ENCODE assay signal across 26 mouse cellular contexts in the genomic region with DNA sequence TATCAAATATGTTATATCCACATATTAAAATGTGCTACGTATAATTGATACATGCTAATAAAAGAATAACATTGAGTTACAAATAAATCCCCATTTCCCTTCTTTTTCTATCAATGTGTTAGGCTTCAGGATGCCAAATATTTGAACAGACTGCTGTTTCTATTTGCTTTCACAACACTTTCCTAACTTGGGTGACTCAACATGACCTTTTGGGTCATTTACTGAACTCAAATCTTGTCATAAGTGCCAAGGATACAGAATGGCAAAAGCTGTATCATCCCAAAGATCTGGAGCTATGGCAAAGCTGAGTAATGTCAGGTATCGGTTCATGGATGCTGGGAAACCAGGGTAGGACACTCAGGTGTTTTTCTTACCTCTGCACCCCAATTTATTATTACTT. TPM values are rescaled to one million over a fixed set of nuclear protein-coding genes. Genes with fewer than 3 reads are reported as not detected.
"Had no signal": no experiment of that assay in that cellular context is flagged by ENCODE, and none has a peak within 500 bp of the region (broad histone marks: within the 10 kb centered on the region; RNA-seq: fewer than 3 reads in every experiment).

No protein-coding gene starts in this region.

- H3K4me3 ChIP-seq: lung, embryonic 15.5 days; midbrain, embryonic 10.5 days; midbrain, embryonic 12.5 days; myocyte; neural tube, embryonic 13.5 days; neural tube, embryonic 15.5 days had no signal

- H3K27me3 ChIP-seq: lung, embryonic 15.5 days; midbrain, embryonic 12.5 days; neural tube, embryonic 13.5 days; neural tube, embryonic 15.5 days had no signal

- H3K9ac ChIP-seq: liver, embryonic 14.5 days; lung, embryonic 15.5 days; midbrain, embryonic 12.5 days; neural tube, embryonic 13.5 days; neural tube, embryonic 15.5 days had no signal

- ATAC-seq: lung, postnatal 0 days; midbrain, embryonic 16.5 days had no signal

- H3K36me3 ChIP-seq: lung, embryonic 15.5 days; midbrain, embryonic 10.5 days; midbrain, embryonic 12.5 days; neural tube, embryonic 13.5 days; neural tube, embryonic 15.5 days had no signal

- H3K4me2 ChIP-seq: lung, embryonic 15.5 days; midbrain, embryonic 12.5 days; neural tube, embryonic 13.5 days; neural tube, embryonic 15.5 days had no signal

- H3K27ac ChIP-seq: liver, embryonic 14.5 days; lung, embryonic 15.5 days; midbrain, embryonic 10.5 days; midbrain, embryonic 12.5 days; neural tube, embryonic 13.5 days; neural tube, embryonic 15.5 days had no signal

- DNase-seq: lung, adult 2 months; lung, postnatal 14 days; lung, postnatal 4 days; midbrain, embryonic 14.5 days; retina, postnatal 1 day; right cerebral cortex, adult 18-20 months; right cerebral cortex, postnatal 25 days; right cerebral cortex, postnatal 4 days; spleen, adult 18-20 months; thymus, adult 18-20 months; thymus, postnatal 14 days; thymus, postnatal 36 days had no signal

- H3K9me3 ChIP-seq: neural tube, embryonic 13.5 days had no signal

- H3K4me1 ChIP-seq: lung, embryonic 15.5 days; midbrain, embryonic 10.5 days; midbrain, embryonic 12.5 days; neural tube, embryonic 13.5 days; neural tube, embryonic 15.5 days had no signal

RNA-seq across cellular contexts. Expression of gene Gldc, which starts 12.0 kb away (rescaled TPM):
- total RNA-seq: megakaryocyte, adult 5-6 weeks; megakaryocyte-erythroid progenitor cell, adult 5-6 weeks had no signal

RNA-seq across cellular contexts. Expression of gene Mbl2, which starts 45.5 kb away (rescaled TPM):
- total RNA-seq: megakaryocyte, adult 5-6 weeks; megakaryocyte-erythroid progenitor cell, adult 5-6 weeks had no signal
- polyA plus RNA-seq: lung, embryonic 15.5 days; lung, postnatal 0 days; midbrain, embryonic 10.5 days; midbrain, embryonic 12.5 days; midbrain, embryonic 14.5 days; myocyte; neural tube, embryonic 11.5 days; neural tube, embryonic 13.5 days; neural tube, embryonic 15.5 days; stomach, embryonic 14.5 days; stomach, embryonic 16.5 days had no signal
